Mouse (Mus musculus): ENCODE data around the gene Crot. TPM values are rescaled to one million over a fixed set of nuclear protein-coding genes. Genes with fewer than 3 reads are reported as not detected.

Crot gene
- total and polyA plus RNA-seq, 3 experiments: 1.2 to 44.6 (median 23.7) TPM

DNA sequence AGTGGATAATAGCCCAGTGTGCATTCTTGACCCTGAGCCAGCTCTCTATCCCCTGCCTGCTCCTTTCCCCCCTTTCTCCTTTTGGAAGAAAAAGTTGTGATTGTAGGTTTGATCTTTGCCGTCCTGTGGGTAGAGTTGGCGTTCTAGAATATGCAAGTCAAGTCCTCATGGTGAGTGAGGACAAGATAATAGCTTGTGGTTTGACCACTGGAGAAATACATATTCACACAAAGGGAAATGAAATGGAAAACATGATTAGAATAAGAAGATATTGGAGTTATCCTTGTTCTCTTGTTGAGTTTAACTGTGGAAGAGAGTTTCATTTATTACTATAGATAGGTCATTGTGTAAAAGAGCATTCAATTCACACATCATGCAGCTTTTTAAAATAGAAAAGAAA, 80.7 kb downstream of the Crot start:
- Histone ChIP-seq H3K4me1 (ENCODE audit: insufficient read depth, low read depth, low read length) (no peaks in the 10 kb centered on the region), H3K36me3 (replicated peaks) (no peaks in the 10 kb centered on the region), H3K4me3 (ENCODE audit: low read depth, low read length) (no peak overlapping the region), H3K27me3 (ENCODE audit: insufficient read depth, low read length) (peaks cover 2% of the 10 kb centered on the region; the same call in 1 of the 2 replicates), H3K9me3 (replicated peaks) (no peaks in the 10 kb centered on the region)
- ATAC-seq (ENCODE audit: extremely low read depth, insufficient number of reproducible peaks, low FRiP score, poor library complexity, severe bottlenecking) (no peak), DNase-seq (ENCODE audit: low spot score) (no peak)
- TF ChIP-seq GATA2 (IDR thresholded peaks at IDR 0.05; ENCODE audit: borderline replicate concordance, low read depth, low read length): no peak
- no peak for TF ChIP-seq TAL1 (conservative IDR thresholded peaks at IDR 0.05; ENCODE audit: low read depth, low read length)
- no peak for TF ChIP-seq GATA1 (IDR thresholded peaks at IDR 0.05; ENCODE audit: borderline replicate concordance, low read length)
- TF ChIP-seq POLR2AphosphoS5 (IDR thresholded peaks at IDR 0.05; ENCODE audit: insufficient replicate concordance, low read depth, low read length): no peak
- no peak for TF ChIP-seq CTCF (IDR thresholded peaks at IDR 0.05; ENCODE audit: low read depth, low read length)

Other genes starting within 250 kb of the Crot start
- gene Abcb1b, start 199.2 kb downstream of the Crot start, total RNA-seq (2014; fragmentation: Nextera tagmentation): not detected in 2 replicates
- gene Abcb1b, start 199.2 kb downstream of the Crot start, total RNA-seq (2017): 0.46 and 0.55 TPM in 2 replicates
- not detected in 2 replicates for gene Abcb1b, start 199.2 kb downstream of the Crot start, polyA plus RNA-seq (2012)
- gene Abcb4, start 103.6 kb downstream of the Crot start, total RNA-seq (2014; fragmentation: Nextera tagmentation): 35.1 TPM in 1 of 2 replicates, not detected in the other
- gene Abcb4, start 103.6 kb downstream of the Crot start, total RNA-seq (2017): 0.11 and 0.35 TPM in 2 replicates
- not detected in 2 replicates for gene Abcb4, start 103.6 kb downstream of the Crot start, polyA plus RNA-seq (2012)
- 0.97 and 2.0 TPM in 2 replicates for gene Tmem243, start 103.3 kb upstream of the Crot start, total RNA-seq (2014; fragmentation: Nextera tagmentation)
- 2.6 and 3.2 TPM in 2 replicates for gene Tmem243, start 103.3 kb upstream of the Crot start, total RNA-seq (2017)
- gene Tmem243, start 103.3 kb upstream of the Crot start, polyA plus RNA-seq (2012): 0.68 and 0.87 TPM in 2 replicates
- gene Dmtf1, start 164.5 kb upstream of the Crot start, total RNA-seq (2014; fragmentation: Nextera tagmentation): 65.8 and 72.2 TPM in 2 replicates
- 57.5 and 60.9 TPM in 2 replicates for gene Dmtf1, start 164.5 kb upstream of the Crot start, total RNA-seq (2017)
- 3.0 and 3.2 TPM in 2 replicates for gene Dmtf1, start 164.5 kb upstream of the Crot start, polyA plus RNA-seq (2012)

Data from G1E (cell line).